26 mouse cellular contexts compared by ENCODE assay signal in the genomic region with DNA sequence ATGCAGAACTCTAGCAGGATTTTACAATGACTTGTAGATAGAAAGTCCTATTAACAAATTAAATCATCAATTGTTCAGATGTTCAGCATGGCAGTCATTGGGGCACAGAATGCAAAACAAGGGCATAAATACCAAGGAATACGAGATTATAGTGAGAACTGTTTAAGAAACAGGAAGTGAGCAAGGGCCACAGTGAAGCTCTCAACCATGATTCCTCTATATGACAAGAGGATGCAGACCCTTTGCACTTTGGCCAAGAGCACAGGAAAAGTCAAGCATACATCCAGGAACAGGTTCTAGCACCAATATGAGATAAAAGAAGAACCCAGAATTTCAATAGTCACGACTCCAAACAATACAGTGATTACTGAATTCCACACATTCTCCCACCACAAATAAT. TPM values are rescaled to one million over a fixed set of nuclear protein-coding genes. Genes with fewer than 3 reads are reported as not detected.
DNase-seq lines count a peak whose midpoint lies in the region; ATAC-seq lines count a peak whose summit lies in the region.
"Had no signal": no experiment of that assay in that cellular context is flagged by ENCODE, and none has a peak within 500 bp of the region (broad histone marks: within the 10 kb centered on the region; RNA-seq: fewer than 3 reads in every experiment).

No protein-coding gene starts in this region.

- peak; percentile 56 for ATAC-seq in common myeloid progenitor, adult 5-6 weeks (replicated peaks; ENCODE audit: low read depth, poor library complexity, severe bottlenecking)
- peak; percentile 84 for ATAC-seq in neutrophil, adult 5-6 weeks (ENCODE audit: extremely low read depth, insufficient number of reproducible peaks, low FRiP score, poor library complexity, severe bottlenecking)
- ATAC-seq in midbrain, embryonic 16.5 days = no peak
- ATAC-seq: activated CD4-positive, CD25-positive, alpha-beta regulatory T cell, adult 4 months; forebrain, embryonic 14.5 days; hindbrain, embryonic 16.5 days; Patski had no signal

- WGBS in midbrain, embryonic 16.5 days = 81% methylated on average over 2 of the region's 2 CpGs

- no peaks in the 10 kb centered on the region for H3K4me1 ChIP-seq in midbrain, embryonic 16.5 days (ENCODE audit: control insufficient read depth, insufficient read depth, low read length)
- H3K4me1 ChIP-seq: embryonic facial prominence, embryonic 15.5 days; forebrain, embryonic 10.5 days; heart, embryonic 13.5 days had no signal

- no peaks in the 10 kb centered on the region for H3K36me3 ChIP-seq in midbrain, embryonic 16.5 days (ENCODE audit: control insufficient read depth, insufficient read depth, low read length)
- H3K36me3 ChIP-seq: embryonic facial prominence, embryonic 15.5 days; forebrain, embryonic 10.5 days; heart, embryonic 13.5 days had no signal

- DNase-seq in spleen, postnatal 36 days (ENCODE audit: low spot score in 2 of 2) = peak; percentile 70 to 76
- DNase-seq in spleen, adult 18-20 months = no peak
- no peak for DNase-seq in adrenal gland, adult 8-10 months
- DNase-seq: adrenal gland, postnatal 25 days; cerebellum, adult 2 months; cerebellum, postnatal 10 days; embryo, embryonic 11 days; gastrocnemius, adult 2 months; gastrocnemius, postnatal 25 days; heart, adult 11 months; heart, postnatal 36 days had no signal

- H3K9ac ChIP-seq in midbrain, embryonic 16.5 days (ENCODE audit: low read depth, low read length) = no peak overlapping the region
- H3K9ac ChIP-seq: embryonic facial prominence, embryonic 15.5 days; heart, embryonic 13.5 days had no signal

- no peaks in the 10 kb centered on the region for H3K9me3 ChIP-seq in midbrain, embryonic 16.5 days (replicated peaks; ENCODE audit: control insufficient read depth, low read length, poor library complexity, severe bottlenecking)
- H3K9me3 ChIP-seq: embryonic facial prominence, embryonic 15.5 days; forebrain, embryonic 10.5 days; heart, embryonic 13.5 days had no signal

- no peaks in the 10 kb centered on the region for H3K27me3 ChIP-seq in midbrain, embryonic 16.5 days (ENCODE audit: control insufficient read depth, insufficient read depth, low read depth, low read length)
- H3K27me3 ChIP-seq: embryonic facial prominence, embryonic 15.5 days; heart, embryonic 13.5 days; Patski had no signal

- H3K4me2 ChIP-seq in midbrain, embryonic 16.5 days (ENCODE audit: low read length) = no peak overlapping the region
- H3K4me2 ChIP-seq: embryonic facial prominence, embryonic 15.5 days; heart, embryonic 13.5 days had no signal

- no peak overlapping the region for H3K4me3 ChIP-seq in midbrain, embryonic 16.5 days (ENCODE audit: low read depth, low read length)
- H3K4me3 ChIP-seq: embryonic facial prominence, embryonic 15.5 days; erythroblast, embryonic 14.5 days; forebrain, embryonic 10.5 days; gastrocnemius, adult 2 months; heart, embryonic 13.5 days had no signal

- H3K27ac ChIP-seq in midbrain, embryonic 16.5 days (ENCODE audit: low read length) = no peak overlapping the region
- H3K27ac ChIP-seq: embryonic facial prominence, embryonic 15.5 days; forebrain, embryonic 10.5 days; gastrocnemius, adult 2 months; heart, embryonic 13.5 days had no signal

RNA-seq across cellular contexts. Expression of gene Ifi209, which starts 4.0 kb away (rescaled TPM):
- 34.0 and 38.0 TPM in 2 replicates for total RNA-seq in common myeloid progenitor, adult 5-6 weeks (2017)
- 424 and 436 TPM in 2 replicates for total RNA-seq in neutrophil, adult 5-6 weeks (2017)
- total RNA-seq in adrenal gland, adult 8-10 months (2022) = 1 to 10 TPM in 3 of 4 experiments, under 1 TPM in 1; 0.70 to 1.3 (median 1.2) TPM
- polyA plus RNA-seq in midbrain, embryonic 16.5 days (2015; fragmentation: Nextera tagmentation; extraction: Ambion mirVana) = 0.10 TPM in 1 of 2 replicates, not detected in the other
- polyA plus RNA-seq: C2C12; embryonic facial prominence, embryonic 11.5 days; erythroblast, embryonic 14.5 days; forebrain, embryonic 10.5 days; hindbrain, embryonic 11.5 days had no signal

RNA-seq across cellular contexts. Expression of gene Ifi213, which starts 27.6 kb away (rescaled TPM):
- total RNA-seq in common myeloid progenitor, adult 5-6 weeks (2017) = 1.1 TPM in 1 of 2 replicates, not detected in the other
- total RNA-seq in neutrophil, adult 5-6 weeks (2017) = 119 and 122 TPM in 2 replicates
- 1 to 10 TPM in 3 of 4 experiments, under 1 TPM in 1; 0.87 to 2.0 (median 1.3) TPM for total RNA-seq in adrenal gland, adult 8-10 months (2022)
- polyA plus RNA-seq in midbrain, embryonic 16.5 days (2015; fragmentation: Nextera tagmentation; extraction: Ambion mirVana) = not detected in 2 replicates
- total RNA-seq: gastrocnemius, adult 2 months had no signal
- polyA plus RNA-seq: C2C12; embryonic facial prominence, embryonic 11.5 days; erythroblast, embryonic 14.5 days; forebrain, embryonic 10.5 days; forebrain, embryonic 14.5 days; hindbrain, embryonic 11.5 days; Patski had no signal

RNA-seq across cellular contexts. Expression of gene Ifi208, which starts 46.8 kb away (rescaled TPM):
- total RNA-seq in common myeloid progenitor, adult 5-6 weeks (2017) = 0.10 and 1.5 TPM in 2 replicates
- total RNA-seq in neutrophil, adult 5-6 weeks (2017) = 34.7 and 44.3 TPM in 2 replicates
- 1 to 10 TPM; 1.5 to 3.0 (median 2.3) TPM for total RNA-seq in adrenal gland, adult 8-10 months (2022)
- polyA plus RNA-seq in midbrain, embryonic 16.5 days (2015; fragmentation: Nextera tagmentation; extraction: Ambion mirVana) = not detected in 2 replicates
- polyA plus RNA-seq: C2C12; cerebellum, adult 2 months; forebrain, embryonic 10.5 days; forebrain, embryonic 14.5 days; heart, embryonic 13.5 days; heart, postnatal 0 days; hindbrain, embryonic 11.5 days; hindbrain, embryonic 16.5 days; Patski had no signal

Comparison
In these comparisons a context has a peak if more than half of its experiments do, and no peak if none do; other contexts are left out.
1. DNase-seq: peak in spleen, postnatal 36 days (2 of 2); none in spleen, adult 18-20 months (0 of 2) and adrenal gland, adult 8-10 months (single experiment).
2. RNA of gene Ifi209, which starts 4.0 kb away (total RNA-seq): 424 to 436 TPM in neutrophil, adult 5-6 weeks and 34.0 to 38.0 TPM in common myeloid progenitor, adult 5-6 weeks; 0.70 to 1.3 TPM in adrenal gland, adult 8-10 months; every median in the first group is over 10 times any median in the second.
3. RNA of gene Ifi213, which starts 27.6 kb away (total RNA-seq): 119 to 122 TPM in neutrophil, adult 5-6 weeks; 0.87 to 2.0 TPM in adrenal gland, adult 8-10 months and 1.1 TPM in common myeloid progenitor, adult 5-6 weeks; every median in the first group is over 10 times any median in the second.